Mouse (Mus musculus): Measurements from ENCODE around the gene Fbxw21.

GRCm38 (mm10) chr9:109177208-109177607, 15.4 kb upstream of the Fbxw21 start:
- TF ChIP-seq EP300 (IDR thresholded peaks at IDR 0.05; ENCODE audit: low read depth) = no peak
- TF ChIP-seq CTCF (IDR thresholded peaks at IDR 0.05; ENCODE audit: low read depth) = no peak

All from heart, postnatal 0 days (tissue).